Mouse (Mus musculus) adrenal gland, postnatal 36 days (tissue): ENCODE measurements around the gene Pard6b. TPM values are rescaled to one million over a fixed set of nuclear protein-coding genes. Genes with fewer than 3 reads are reported as not detected.
"Not testable (repeated sequence)": the region's sequence is repeated elsewhere in the genome, so short reads cannot be mapped to it uniquely, and the experiment has no call there.

Source experiments
- DNase-seq, 2 experiments: peaks; one replicate each; pipeline ENCODE4 v3.0.0; 2021; ENCODE audit warnings: mixed read lengths in 1 of 2
- long read RNA-seq, 2 experiments: library from polyadenylated mRNA; stranded (forward); transcript quantifications; one replicate each; pipeline ENCODE4 v2.0.0; 2021; ENCODE audit warnings: borderline sequencing depth in 2 of 2
- total RNA-seq, 2 experiments: library from RNA; stranded (reverse); gene quantifications; 2 replicates each; pipeline ENCODE4 v1.2.3; 2021

Pard6b gene
- 1 to 10 TPM in 1 of 2 experiments, under 1 TPM in 1; 0.99 to 1.3 TPM for total RNA-seq
- long read RNA-seq, experiment 1, partial matches to known transcripts, result 0 of 2 reads
- long read RNA-seq, experiment 1, other reads (novel, unspliced or antisense), result 1 of 2 reads
- long read RNA-seq, experiment 2, result 0 reads

DNA sequence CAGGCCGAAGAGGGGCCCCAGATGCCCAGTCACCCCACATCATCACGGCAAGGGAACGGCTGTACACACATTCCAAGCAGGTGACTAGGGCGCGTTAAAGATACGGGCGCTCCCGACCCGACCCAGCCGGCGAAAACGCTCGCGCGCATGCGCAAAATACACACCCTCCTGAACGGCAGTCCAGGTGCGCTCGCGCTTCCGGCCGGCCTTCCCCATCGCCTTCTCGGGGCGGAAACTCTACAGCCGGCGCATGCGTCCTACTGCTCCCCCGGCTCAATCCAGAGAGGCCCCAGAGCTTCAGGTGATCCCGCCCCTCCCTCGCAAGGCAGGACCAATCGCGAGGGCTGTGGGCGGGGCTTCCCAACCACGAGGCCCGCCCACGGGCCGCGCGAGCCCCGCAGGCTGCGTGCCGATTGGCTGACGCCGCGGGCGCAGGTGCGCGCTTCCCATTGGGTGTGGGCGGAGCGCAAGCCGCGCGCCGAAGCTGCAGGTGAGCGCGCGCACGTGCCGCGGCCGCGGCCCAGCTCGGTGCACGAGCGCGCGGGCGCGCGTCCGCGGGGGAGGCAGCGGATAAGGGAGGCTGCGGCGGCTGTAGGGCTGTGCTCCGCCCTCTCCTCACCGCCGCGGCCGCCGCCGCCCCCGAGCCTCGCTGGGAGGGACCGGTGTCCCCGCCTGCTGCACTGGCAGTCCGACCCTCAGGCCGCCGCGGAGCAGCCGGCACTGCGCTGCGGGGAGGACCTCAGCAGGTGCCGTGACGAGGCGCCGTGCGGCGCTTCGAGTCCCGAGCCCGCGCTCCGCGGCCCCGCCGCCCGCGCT, at the start of gene Pard6b:
Pard6b (plus strand) TSS at position 574 of the 816 bp plus-strand sequence.
- DNase-seq, result peak; percentile 95

- no peak for DNase-seq
Measured at GRCm38 (mm10) chr2:168031842-168032241, 49.0 kb upstream of the Pard6b start.

DNA sequence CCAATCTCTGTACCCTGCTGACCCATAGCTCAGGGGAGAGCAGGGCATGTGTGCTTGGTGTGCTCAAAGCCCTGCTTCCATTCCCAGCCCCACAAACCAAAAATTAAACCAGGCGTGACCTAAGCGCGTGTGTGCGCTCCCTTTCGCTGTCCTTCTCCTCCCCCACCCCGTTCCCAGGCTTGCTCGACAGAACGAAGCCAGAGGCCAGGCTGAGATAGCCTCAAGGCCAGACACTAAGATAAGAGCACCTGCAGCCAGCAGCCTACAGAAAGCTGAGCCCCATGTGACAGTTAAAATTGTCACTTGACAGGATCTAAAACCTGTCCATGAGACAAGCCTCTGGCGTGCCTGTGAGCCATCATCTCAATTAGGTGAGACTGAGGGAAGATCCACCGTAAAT, 46.9 kb upstream of the Pard6b start:
- DNase-seq, result peak in 1 of 2 experiments; percentile 30

- DNase-seq, result no peak
Measured at GRCm38 (mm10) chr2:168035907-168036306, 44.9 kb upstream of the Pard6b start.

GRCm38 (mm10) chr2:168037063-168037462, 43.7 kb upstream of the Pard6b start:
- DNase-seq, result no peak

GRCm38 (mm10) chr2:168040751-168041150, 40.1 kb upstream of the Pard6b start:
- DNase-seq, result no peak

DNA sequence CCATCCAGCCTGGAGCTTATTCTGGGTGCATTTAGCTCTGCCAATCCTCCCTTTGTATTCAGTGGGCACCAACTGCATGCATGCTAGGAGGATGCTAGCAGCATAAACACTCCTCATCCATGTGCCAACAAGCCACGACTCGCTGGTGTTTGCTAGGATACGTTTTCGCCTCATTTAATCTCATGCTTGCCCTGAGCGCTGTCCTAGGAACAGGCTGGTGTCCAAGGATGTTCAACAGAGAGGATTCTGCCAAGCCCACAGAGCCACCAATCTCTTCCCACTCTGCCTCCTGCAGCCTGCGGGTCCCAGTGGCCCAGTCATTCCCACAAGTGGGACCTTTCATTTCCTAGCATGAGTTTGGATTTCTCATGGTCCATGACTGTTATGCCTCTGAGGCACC, 38.8 kb upstream of the Pard6b start:
- DNase-seq, result no peak

GRCm38 (mm10) chr2:168044681-168045287, 36.0 kb upstream of the Pard6b start:
- no peak for DNase-seq

GRCm38 (mm10) chr2:168045357-168045756, 35.4 kb upstream of the Pard6b start:
- DNase-seq, result no peak

GRCm38 (mm10) chr2:168045771-168046170, 35.0 kb upstream of the Pard6b start:
- no peak for DNase-seq

GRCm38 (mm10) chr2:168046467-168046866, 34.3 kb upstream of the Pard6b start:
- DNase-seq, result no peak

DNA sequence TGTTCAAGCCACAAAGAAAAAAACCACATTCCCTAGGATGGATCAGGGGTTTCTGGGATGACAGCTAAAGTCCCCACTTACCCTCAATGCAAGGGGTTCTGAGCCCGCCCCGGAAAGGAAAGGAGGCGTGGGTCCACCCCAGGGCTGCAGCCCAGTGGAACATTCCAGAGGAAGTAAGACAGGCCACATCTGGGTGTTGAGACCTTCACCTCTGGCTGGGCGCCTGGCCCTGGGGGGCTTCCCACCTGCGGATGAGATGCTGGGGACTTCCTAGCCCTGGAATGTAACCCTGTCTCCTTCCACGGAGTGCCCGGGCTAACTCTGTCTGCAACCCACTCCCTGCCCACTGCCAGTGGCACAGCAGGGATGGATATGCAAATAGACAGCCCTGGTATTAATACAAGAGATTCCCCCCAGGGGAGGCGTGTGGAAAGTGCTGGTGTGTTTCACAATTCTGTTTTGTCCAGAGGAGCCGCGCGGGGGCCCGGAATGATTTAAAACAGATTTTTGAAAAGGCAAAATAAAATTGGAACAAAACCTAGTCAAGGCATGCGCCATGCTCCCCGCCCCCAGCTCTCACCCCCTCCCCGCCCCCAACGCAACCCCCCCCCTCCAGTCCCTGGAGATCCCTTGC, 31.7 kb upstream of the Pard6b start:
- peak in 1 of 2 experiments; percentile 23 for DNase-seq

DNA sequence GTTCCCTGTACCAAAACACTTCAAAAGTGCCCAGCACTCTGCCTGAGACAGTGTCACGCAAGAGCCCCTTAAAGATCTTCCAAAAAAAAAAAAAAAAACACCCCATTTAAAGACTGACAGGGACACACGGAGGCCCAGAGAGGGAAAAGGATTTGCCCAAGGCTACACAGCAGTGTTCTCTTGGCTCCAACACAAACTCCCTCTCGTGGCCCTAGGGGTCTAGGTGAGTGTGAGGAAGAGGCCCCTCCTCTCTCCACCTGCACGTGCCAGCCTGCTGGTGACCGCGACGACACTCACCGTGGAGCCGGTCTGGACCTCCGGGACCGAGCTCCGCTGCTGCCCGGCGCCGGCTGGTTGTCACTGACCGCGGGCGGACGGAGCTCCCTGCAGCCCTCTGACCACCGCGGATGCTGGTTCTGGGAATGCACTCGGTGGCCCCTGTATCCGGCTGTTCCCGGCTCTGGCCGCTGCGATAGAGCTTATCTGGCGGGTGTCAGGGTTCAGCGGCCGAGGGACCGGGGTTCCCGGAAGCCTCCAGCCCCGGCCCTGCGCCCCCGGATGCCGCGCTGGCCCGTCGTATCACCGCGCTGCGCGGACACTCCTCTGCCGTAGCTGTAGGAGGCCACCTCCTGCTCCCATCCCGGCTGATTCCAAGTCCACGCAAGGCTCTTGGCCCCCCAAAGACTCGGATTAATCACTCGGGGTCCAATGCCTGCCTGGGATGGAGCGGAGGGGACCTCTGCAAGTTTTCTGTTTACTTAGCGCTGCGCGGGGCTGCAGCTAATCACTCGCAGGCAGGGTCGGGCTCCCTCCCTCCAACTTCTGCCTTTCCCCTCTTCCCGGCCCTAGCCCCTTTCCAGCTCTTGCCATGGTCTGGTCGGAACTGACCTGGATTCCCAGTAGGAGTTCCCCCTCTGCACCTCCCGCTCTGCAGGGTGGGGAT, 30.5 kb upstream of the Pard6b start:
- peak; percentile 48 to 64 for DNase-seq

- DNase-seq, result peak in 1 of 2 experiments; percentile 30
Measured at GRCm38 (mm10) chr2:168052156-168052555, 28.6 kb upstream of the Pard6b start.

DNA sequence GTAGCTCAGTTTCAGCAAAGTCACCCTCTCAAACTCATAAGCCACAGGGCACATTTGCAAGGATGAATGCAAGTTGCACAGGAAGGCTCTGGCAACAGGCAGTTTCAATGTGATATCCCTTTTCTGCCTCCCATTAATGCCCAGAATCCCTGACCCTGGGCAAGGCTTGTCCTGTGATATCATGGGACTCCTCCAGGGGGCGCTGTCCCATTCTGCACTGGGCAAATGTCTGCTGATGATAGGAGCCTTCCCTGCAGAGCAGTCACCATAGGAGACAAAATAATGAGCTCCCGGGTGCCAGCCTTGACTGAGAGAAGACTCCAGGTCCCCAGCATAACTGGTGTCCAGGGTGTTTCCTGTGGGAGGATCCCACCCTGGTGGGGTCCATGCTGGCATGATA, 28.1 kb upstream of the Pard6b start:
- peak; percentile 65 to 71 for DNase-seq

DNA sequence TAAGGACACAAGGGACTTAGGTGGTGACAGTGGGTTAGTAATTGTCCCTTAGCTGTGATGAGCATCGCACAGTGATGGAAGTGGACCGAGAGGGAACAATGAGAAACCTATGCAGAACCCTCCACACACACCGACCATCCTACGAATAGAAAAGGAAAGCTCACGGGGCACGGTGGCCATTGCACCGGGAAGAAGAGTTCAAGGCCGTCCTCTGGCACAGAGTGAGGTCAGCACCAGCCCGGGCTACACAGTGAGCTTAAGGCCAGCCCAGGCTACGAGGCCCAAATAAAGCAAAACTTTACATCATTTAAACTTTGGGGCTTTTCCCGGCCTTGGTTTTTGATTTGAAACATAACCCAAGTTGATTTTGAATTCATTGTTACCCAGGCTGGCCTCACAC, 26.7 kb upstream of the Pard6b start:
- DNase-seq, result peak in 1 of 2 experiments; percentile 29

DNA sequence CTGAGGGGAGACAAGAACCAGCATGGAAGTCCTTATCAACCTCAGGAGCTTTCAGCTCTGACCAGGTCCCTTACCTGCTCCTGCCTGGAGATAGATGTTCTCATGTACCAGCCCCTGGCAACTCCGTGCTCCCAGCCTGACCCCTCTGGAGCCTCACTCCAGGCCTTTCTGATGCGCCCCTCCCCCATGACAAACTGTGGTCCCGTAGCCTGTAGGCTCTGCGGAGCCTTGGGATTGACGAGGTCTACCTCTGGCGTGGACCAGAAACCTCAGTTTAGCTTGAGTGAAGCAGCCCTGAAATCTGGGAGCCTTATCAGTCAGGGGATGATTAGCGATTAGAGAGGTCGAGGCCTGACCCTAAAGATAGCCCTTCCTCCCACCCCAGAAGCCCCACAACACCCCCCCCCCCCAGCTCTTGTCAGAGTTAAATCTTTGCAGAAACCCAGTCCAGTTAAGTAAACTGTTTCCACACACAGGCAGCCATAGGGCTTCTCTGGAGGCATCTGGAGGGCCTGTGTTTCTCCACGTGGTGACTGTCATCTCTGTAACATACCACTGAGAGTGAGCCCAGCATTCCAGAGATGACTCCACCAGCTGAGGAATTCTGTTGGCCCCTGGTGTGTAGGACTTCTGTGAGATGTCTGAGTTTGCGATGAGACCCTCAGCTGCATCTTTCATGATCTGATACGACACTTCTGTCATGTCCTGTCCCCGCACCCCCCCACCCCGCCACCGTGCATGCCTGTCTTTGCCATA, 24.7 kb upstream of the Pard6b start:
- DNase-seq, result no peak

DNA sequence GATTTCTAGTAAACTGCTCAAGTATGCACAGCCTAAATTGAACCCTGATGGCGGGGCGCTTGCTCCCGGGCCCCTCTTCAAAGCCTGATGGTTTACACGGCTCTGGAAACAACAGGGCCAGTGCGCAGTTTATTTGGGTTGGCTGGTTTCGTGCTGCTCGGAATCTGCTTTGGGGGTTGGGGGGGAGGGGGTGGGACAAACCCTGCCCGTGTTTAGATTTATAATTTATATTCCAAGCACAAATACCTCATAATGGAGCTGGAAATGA, 24.2 kb upstream of the Pard6b start:
- no peak for DNase-seq

DNA sequence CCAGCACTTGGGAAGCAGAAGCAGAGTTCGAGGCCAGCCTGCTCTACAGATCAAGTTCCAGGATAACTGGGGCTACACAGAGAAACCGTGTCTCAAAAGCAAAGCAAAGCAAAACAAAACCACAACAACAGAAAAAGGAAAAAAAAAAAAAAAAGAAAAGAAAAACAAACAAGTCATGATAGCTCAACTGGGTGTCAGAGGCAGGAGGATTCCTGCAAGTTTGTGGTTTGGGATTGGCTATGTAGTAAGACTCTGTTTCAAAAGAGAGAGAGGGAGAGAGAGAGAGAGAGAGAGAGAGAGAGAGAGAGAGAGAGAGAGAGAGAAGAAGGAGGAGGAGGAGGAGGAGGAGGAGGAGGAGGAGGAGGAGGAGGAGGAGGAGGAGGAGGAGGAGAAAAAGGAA, 22.9 kb upstream of the Pard6b start:
- not testable (repeated sequence) for DNase-seq

GRCm38 (mm10) chr2:168058488-168059199, 22.2 kb upstream of the Pard6b start:
- DNase-seq, result no peak
